Mouse (Mus musculus) embryo, embryonic 11.5 days (tissue): ENCODE measurements around the gene Odf3l1.
"Not testable (repeated sequence)": the region's sequence is repeated elsewhere in the genome, so short reads cannot be mapped to it uniquely, and the experiment has no call there.

Experiments
- DNase-seq: peaks from one replicate; pipeline ENCODE4 v3.0.0-alpha.2; 2012; ENCODE audit warnings: low read depth, low spot score

Gene Odf3l1

GRCm38 (mm10) chr9:56864216-56864729 lies at the start of gene Odf3l1:
Odf3l1 (minus strand) TSS chr9:56864679.
- DNase-seq = no peak

DNA sequence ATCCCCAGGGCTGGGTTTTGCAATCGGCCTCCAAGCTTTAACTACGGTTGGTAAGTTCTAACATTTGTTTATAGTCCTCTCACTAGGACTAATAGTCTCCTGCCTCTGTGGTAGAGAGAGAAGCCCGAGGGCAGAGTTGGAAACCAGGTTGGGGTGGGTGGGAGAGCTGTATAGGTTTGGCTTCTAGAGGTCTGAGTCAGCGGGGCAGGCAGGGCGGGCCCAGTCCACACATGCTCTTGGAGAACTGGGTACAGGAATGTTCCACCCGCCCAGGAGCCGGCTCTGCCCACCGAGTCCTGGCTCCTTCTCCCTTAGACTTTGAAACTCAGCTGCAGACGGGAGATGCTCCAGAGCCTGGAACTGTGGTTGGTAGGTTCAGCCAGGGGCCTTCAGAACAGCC lies 49.5 kb upstream of the Odf3l1 start:
- no peak for DNase-seq

DNA sequence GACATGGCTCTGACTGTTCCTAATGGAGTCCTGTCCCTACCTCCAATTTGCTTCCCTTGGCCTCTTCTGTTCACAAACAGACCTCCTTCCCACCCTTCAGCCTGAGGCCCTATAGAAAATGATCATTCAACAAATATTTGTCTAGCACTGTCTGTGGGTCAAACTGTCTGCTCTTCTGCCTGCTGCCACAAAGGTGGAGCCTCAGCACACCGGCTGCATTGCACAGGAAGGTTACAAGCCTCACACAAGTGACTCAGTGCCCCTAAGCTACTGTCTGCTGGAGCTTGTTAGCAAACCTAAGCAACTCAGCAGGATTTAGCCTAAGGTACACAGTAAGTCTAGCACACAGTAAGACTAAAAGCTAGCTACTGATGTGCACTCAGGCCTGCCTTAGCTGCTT lies 46.5 kb upstream of the Odf3l1 start:
- DNase-seq = no peak

GRCm38 (mm10) chr9:56909991-56910390 lies 45.5 kb upstream of the Odf3l1 start:
- DNase-seq = not testable (repeated sequence)

DNA sequence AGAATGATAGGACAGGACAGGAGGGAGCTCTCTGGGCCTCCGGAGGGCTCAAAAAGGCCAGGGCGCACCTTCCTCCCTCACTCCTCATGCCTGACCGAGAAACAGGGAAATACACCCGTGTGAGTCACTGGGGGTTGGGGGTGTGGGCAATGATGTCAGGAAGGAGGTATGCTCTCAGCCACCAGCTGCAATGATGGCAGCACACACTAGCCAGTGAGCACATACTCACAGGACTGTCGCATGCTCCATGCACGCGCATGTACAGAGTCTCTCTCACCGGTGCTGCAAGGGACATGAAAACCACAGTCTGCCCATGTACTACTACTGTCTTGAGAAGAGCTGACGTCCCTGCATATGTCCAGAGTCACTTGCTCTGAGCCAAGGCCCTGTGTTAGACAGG lies 43.1 kb upstream of the Odf3l1 start:
- DNase-seq = no peak

DNA sequence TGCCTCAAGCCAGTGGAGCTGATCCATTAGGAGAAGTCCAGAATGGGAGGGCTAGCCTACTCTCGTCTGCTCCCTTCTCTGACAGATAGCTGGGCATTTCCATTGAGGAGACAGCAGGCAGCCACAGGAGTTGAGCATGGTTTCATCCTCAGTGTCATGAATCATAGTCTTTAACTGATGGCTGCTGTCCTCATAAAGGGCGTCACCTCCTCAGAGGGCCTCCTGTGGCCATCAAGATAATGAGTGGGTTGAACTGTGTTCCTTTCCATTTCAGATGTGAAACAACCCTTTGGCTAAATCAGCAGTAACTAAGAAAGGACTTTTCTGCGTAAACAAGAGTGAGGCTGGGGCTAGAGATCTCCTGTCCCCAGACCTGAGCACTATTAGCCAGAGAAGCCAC lies 39.2 kb upstream of the Odf3l1 start:
- DNase-seq = no peak

GRCm38 (mm10) chr9:56901187-56901586 lies 36.7 kb upstream of the Odf3l1 start:
- DNase-seq = no peak

- DNase-seq = no peak
Observed at GRCm38 (mm10) chr9:56900571-56900970, 36.1 kb upstream of the Odf3l1 start.

- no peak for DNase-seq
Observed at GRCm38 (mm10) chr9:56900060-56900459, 35.6 kb upstream of the Odf3l1 start.

- no peak for DNase-seq
Observed at GRCm38 (mm10) chr9:56899409-56899808, 34.9 kb upstream of the Odf3l1 start.

DNA sequence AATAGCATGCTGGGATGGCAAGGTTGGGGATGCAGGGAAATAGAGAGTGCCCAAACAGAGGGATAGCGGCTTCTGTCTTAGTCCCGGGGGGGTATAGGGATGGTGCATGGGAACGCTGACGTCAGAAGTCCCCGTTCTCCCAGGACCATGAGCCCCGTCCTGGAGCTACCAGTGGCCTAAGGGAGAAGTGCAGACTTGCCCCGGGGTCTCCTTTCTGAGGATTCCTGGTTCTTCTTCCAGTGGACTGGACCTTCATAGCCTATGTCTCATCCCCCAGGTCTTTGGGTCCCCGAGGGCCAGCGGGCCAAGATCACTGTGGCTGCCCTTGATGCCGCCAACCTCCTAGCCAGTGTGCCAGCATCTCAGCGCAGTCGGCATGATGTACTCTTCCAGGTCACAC lies 32.3 kb upstream of the Odf3l1 start:
- no peak for DNase-seq

DNA sequence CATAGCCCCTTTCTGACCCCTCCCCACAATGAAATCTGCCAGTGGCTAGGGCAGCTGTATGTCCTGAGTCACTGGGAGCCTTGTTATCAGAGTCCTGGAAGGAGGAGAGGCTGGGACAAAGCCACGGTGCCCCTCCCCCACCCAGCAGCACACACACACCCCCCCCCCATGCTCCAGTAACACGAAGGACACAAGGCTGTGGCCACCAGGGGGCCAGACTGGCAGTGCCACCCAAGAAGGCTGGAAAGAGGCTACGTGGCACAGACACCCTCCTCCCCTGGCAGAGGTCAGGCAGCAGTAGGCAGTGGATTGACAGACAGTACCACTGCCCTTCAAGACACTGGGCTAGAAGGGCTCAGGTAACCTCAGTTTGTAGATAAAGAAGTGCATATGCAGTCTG lies 29.5 kb upstream of the Odf3l1 start:
- no peak for DNase-seq

- DNase-seq = no peak
Observed at GRCm38 (mm10) chr9:56893313-56893712, 28.8 kb upstream of the Odf3l1 start.

- DNase-seq = no peak
Observed at GRCm38 (mm10) chr9:56892111-56892510, 27.6 kb upstream of the Odf3l1 start.

DNA sequence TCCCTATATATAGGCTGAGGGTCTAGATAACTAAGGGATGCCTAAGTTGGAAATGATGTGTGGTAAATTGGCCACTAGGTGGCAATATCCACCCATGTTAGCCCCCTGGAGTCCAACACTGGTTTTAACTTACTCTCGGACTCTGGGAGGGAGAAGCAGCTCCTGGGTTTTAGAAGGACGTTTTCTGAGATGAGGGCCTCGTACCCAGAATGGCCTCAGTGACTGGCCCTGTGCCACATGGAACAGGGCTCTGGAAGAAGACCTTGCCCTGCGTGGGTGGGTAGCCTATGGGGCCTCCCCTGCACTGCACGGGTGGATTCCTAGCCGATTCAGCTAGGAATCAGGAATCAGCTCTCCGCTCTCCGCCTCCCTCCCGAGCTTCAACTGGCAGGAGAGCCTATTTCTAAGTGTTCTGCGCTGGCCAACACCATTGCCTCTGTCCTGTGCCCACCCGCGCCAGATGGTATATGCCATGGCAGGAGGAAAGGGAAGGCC lies 27.1 kb upstream of the Odf3l1 start:
- DNase-seq = peak; percentile 75

DNA sequence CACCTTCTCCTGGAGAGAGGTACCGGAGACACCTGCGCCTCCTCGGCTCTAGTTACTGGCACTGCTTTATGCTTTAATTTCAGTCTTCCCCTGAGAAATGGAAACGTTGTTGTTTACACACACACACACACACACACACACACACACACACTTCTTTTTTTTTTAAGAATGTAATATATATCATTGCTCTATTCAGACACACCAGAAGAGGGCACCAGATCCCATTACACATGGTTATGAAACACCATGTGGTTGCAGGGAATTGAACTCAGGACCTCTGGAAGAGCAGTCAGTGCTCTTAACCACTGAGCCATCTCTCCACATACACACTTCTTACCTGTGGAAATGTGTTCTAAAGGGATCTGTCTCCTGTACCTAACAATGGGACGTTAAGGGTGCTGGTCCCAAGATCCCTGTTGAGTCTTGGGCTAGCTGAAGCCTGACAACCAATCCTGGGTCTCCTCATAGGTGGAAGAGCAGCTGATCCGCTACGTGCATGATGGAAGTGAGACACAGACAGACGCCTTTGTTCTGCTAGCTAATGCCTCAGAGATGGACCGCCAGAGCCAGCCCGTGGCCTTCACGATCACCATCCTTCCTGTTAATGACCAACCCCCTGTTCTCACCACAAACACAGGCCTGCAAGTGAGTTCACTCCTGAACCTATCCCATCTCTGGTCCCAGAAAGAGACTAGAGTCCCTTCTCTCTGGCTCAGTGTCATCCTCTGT lies 26.2 kb upstream of the Odf3l1 start:
- no peak for DNase-seq

DNA sequence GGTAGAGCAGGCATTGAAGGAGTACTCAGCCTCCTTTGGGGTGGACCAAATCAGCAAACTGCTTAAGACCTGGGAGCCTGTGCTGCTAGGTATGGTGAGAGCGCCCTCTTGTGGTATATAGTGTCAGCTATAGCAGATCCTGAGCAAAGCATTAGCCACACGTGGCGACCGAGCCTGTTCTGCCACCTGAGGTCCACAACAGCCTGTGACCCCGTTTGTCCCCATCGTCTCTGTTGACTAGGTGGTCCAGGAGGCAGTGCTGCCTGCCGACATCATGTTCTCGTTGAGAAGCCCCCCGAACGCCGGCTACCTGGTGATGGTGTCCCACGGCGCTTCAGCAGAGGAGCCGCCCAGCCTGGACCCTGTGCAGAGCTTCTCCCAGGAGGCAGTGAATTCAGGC lies 25.3 kb upstream of the Odf3l1 start:
- peak; percentile 74 for DNase-seq

- no peak for DNase-seq
Observed at GRCm38 (mm10) chr9:56887581-56887980, 23.1 kb upstream of the Odf3l1 start.

DNA sequence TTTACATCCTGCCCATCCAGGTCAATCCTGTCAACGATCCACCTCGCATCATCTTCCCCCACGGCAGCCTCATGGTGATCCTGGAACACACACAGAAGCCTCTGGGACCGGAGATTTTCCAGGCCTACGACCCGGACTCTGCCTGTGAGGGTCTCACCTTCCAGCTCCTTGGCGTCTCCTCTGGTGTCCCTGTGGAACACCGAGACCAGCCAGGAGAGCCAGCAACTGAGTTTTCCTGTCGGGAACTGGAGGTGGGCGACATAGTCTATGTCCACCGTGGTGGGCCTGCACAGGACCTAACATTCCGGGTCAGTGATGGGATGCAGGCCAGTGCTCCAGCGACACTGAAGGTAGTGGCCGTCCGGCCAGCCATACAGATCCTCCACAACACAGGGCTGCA lies 22.1 kb upstream of the Odf3l1 start:
- DNase-seq = no peak

GRCm38 (mm10) chr9:56886113-56886512 lies 21.6 kb upstream of the Odf3l1 start:
- DNase-seq = no peak

- no peak for DNase-seq
Observed at GRCm38 (mm10) chr9:56884328-56884727, 19.8 kb upstream of the Odf3l1 start.

GRCm38 (mm10) chr9:56883470-56883869 lies 19.0 kb upstream of the Odf3l1 start:
- no peak for DNase-seq

GRCm38 (mm10) chr9:56882818-56883217 lies 18.3 kb upstream of the Odf3l1 start:
- no peak for DNase-seq

DNA sequence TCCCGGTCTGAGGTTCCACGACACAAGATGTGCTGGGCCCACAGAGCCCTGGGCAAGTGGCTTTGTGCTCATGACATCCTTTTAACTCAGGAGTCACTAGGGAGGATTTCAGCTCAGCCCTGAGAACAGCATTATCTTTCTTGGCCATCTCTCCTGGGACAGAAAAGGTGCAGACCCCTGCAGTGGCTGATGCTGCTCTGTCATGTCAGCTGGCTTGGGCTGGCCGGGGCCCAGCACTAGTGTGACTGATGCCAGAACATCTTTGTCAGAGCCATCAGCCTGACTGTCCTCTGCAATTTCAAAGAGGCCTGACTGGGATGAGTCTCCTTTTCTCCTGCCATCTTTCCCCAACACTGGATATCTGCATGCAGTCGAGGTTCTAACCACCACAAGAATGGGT lies 17.8 kb upstream of the Odf3l1 start:
- DNase-seq = no peak
